Mouse (Mus musculus): ENCODE results near the gene Eps15l1. TPM values are rescaled to one million over a fixed set of nuclear protein-coding genes. Genes with fewer than 3 reads are reported as not detected.

The Eps15l1 gene
- polyA plus RNA-seq, 1 experiment from 2014 or later: 20.7 TPM

DNA sequence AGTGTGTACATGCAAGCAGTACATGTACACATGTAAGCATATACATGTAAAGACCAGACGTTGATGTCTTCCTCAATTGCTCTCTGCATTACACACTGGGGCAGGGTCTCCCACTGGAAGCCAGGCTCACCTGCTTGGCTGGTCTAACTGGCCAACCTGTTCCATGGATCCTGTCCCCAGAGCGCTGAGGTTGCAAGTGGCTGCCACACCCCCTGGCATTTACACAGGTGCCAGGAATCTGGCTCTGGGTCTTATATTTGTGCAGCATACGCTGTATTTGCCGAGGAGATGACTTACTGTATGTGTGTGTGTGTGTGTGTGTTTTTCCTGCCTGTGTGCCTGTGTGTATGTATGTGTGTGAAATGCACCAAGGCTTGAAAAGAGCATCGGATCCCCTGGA lies 114.3 kb downstream of the Eps15l1 start:
- ATAC-seq (ENCODE audit: low FRiP score, low TSS enrichment) (peak; percentile 43; the same call in 1 of the 2 replicates), DNase-seq (ENCODE audit: low spot score) (peak; percentile 60)
- H3K4me2 ChIP-seq (replicated peaks; ENCODE audit: low read depth): no peak overlapping the region
- no peaks in the 10 kb centered on the region for H3K9me3 ChIP-seq (ENCODE audit: control insufficient read depth, low read length)
- WGBS: 57% methylated on average over 5 of the region's 5 CpGs
- TF ChIP-seq CTCF (IDR thresholded peaks at IDR 0.05; ENCODE audit: low read depth) (no peak), EP300 (optimal IDR thresholded peaks at IDR 0.05) (no peak)
- no peaks in the 10 kb centered on the region for H3K27me3 ChIP-seq (ENCODE audit: control insufficient read depth, insufficient read depth, low read length)
- no peak overlapping the region for H3K27ac ChIP-seq (replicated peaks)
- no peak overlapping the region for H3K9ac ChIP-seq (ENCODE audit: low read length)
- H3K4me3 ChIP-seq (ENCODE audit: low read depth, low read length): no peak overlapping the region
- H3K4me1 ChIP-seq (replicated peaks; ENCODE audit: control insufficient read depth, insufficient read depth): no peaks in the 10 kb centered on the region; the same call in 1 of the 2 replicates
- no peaks in the 10 kb centered on the region for H3K36me3 ChIP-seq (ENCODE audit: control insufficient read depth, insufficient read depth, low read length)

DNA sequence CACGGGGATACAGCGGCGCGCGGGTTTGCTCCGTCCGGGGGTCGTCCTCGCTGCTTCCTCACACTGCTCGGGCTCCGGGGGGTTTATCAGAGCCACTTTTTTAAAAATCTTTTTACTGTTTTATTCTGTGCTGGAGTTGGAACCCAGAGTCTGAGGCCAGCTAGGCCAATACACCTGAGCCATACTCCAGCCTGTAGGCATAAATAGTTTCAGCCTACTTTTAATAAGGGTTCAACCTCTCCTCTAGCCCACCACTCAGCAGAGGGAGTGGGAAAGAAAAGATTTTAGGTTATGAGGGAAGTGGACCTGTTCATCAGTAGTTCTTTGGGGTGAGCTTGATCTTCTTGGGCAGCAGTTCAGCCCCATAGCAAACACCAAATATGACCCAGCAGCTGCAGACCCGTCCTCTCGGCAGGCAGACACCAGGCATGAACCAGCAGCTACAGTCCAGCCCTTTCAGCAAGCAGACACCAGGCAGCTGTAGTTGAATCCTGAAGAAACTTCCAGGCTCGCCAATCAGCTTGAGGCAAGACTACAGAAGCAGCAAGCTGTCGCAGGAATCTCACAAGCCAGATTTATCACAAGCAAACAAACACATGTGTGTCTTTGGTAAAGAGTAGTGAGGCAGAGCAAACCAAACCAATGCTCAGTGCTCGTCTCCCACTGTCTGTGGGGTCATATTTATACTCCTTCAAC lies 115.9 kb downstream of the Eps15l1 start, which contains the start of gene Gm10282:
Gm10282 (minus strand) TSS at position 51 of the 696 bp plus-strand sequence.
- no peak within 1 kb of the TSS for H3K4me2 ChIP-seq (replicated peaks; ENCODE audit: low read depth)
- no peaks in the 10 kb centered on the region for H3K4me1 ChIP-seq (replicated peaks; ENCODE audit: control insufficient read depth, insufficient read depth)
- no peaks in the 10 kb centered on the region for H3K27me3 ChIP-seq (ENCODE audit: control insufficient read depth, insufficient read depth, low read length)
- no peaks in the 10 kb centered on the region for H3K36me3 ChIP-seq (ENCODE audit: control insufficient read depth, insufficient read depth, low read length)
- no peak for TF ChIP-seq CTCF (IDR thresholded peaks at IDR 0.05; ENCODE audit: low read depth)
- no peak for TF ChIP-seq EP300 (optimal IDR thresholded peaks at IDR 0.05)
- no peak for ATAC-seq (ENCODE audit: low FRiP score, low TSS enrichment)
- DNase-seq (ENCODE audit: low spot score): no peak
- H3K27ac ChIP-seq (replicated peaks): no peak within 1 kb of the TSS
- no peak within 1 kb of the TSS for H3K4me3 ChIP-seq (ENCODE audit: low read depth, low read length)
- WGBS: 69% methylated on average over 10 of the region's 16 CpGs
- no peak within 1 kb of the TSS for H3K9ac ChIP-seq (ENCODE audit: low read length)
- H3K9me3 ChIP-seq (ENCODE audit: control insufficient read depth, low read length): no peaks in the 10 kb centered on the region

DNA sequence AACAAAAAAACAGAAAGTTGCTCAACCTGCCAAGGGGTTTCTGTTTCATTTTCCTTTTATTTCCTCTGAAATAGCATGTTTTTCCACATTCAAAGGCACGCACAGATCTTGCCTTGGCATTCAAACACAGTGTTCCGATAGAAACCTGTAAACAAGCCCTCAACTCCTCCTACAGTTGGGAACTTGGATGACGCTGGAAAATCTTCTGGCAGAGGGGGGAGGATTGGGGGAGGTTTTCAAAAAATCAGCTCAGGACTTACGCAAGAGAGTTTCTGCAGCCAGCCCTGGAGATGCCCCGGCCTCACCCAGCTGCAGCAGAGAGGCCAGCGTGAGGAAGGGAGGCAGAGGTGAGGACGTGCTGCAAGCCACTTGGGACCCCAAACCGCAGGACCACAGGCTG lies 117.6 kb downstream of the Eps15l1 start:
- DNase-seq (ENCODE audit: low spot score) (peak; percentile 50), ATAC-seq (ENCODE audit: low FRiP score, low TSS enrichment) (peak; percentile 81)
- WGBS: 23% methylated on average over 8 of the region's 8 CpGs
- Histone ChIP-seq H3K4me1 (replicated peaks; ENCODE audit: control insufficient read depth, insufficient read depth) (no peaks in the 10 kb centered on the region), H3K4me3 (ENCODE audit: low read depth, low read length) (no peak overlapping the region), H3K27me3 (ENCODE audit: control insufficient read depth, insufficient read depth, low read length) (no peaks in the 10 kb centered on the region), H3K4me2 (replicated peaks; ENCODE audit: low read depth) (no peak overlapping the region), H3K9me3 (ENCODE audit: control insufficient read depth, low read length) (no peaks in the 10 kb centered on the region), H3K27ac (replicated peaks) (0 out of 2 replicates have a peak overlapping the region, but pooled peaks have one; percentile 46), H3K36me3 (ENCODE audit: control insufficient read depth, insufficient read depth, low read length) (no peaks in the 10 kb centered on the region), H3K9ac (ENCODE audit: low read length) (no peak overlapping the region)
- peak; percentile 75 for TF ChIP-seq EP300 (optimal IDR thresholded peaks at IDR 0.05)
- TF ChIP-seq CTCF (IDR thresholded peaks at IDR 0.05; ENCODE audit: low read depth): no peak; the same call in 1 of the 2 replicates

DNA sequence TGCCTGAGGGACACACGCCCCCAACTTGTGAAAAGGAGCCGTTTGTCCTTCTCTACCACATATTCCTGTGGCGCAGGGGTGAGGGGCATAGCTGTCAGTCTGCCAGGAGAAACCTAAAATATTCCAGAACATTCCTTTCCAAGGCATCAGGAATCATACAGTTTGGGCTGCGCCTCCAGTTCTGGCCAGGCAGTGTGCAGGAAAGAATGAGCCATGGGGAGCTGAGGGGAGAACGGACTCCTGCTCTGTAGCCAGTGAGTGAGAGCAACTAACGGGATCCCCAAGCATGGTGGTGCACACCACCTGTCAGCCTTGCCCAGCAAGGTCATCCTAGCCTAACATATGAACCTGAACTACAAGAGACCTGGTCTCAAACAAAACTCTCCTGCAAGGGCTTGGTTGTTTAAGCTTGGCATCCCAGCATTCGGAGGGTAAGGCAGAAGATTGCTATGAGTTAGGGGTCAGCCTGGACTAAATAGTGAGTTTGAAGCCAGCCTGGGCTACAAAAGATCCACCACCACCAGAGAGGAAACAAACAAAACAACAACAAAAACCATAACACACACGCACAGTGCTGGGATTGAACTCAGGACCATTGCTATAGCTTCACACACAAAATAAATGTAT lies 118.2 kb downstream of the Eps15l1 start:
- H3K4me3 ChIP-seq (ENCODE audit: low read depth, low read length): no peak overlapping the region
- no peaks in the 10 kb centered on the region for H3K27me3 ChIP-seq (ENCODE audit: control insufficient read depth, insufficient read depth, low read length)
- DNase-seq (ENCODE audit: low spot score) (no peak), ATAC-seq (ENCODE audit: low FRiP score, low TSS enrichment) (peak; percentile 51; the same call in 1 of the 2 replicates)
- H3K36me3 ChIP-seq (ENCODE audit: control insufficient read depth, insufficient read depth, low read length): no peaks in the 10 kb centered on the region
- H3K4me1 ChIP-seq (replicated peaks; ENCODE audit: control insufficient read depth, insufficient read depth): no peaks in the 10 kb centered on the region
- TF ChIP-seq CTCF (IDR thresholded peaks at IDR 0.05; ENCODE audit: low read depth): no peak
- no peak for TF ChIP-seq EP300 (optimal IDR thresholded peaks at IDR 0.05)
- no peaks in the 10 kb centered on the region for H3K9me3 ChIP-seq (ENCODE audit: control insufficient read depth, low read length)
- WGBS: 44% methylated on average over 8 of the region's 8 CpGs
- H3K27ac ChIP-seq (replicated peaks): peak overlapping the region; percentile 85
- H3K9ac ChIP-seq (ENCODE audit: low read length): no peak overlapping the region
- H3K4me2 ChIP-seq (replicated peaks; ENCODE audit: low read depth): no peak overlapping the region

DNA sequence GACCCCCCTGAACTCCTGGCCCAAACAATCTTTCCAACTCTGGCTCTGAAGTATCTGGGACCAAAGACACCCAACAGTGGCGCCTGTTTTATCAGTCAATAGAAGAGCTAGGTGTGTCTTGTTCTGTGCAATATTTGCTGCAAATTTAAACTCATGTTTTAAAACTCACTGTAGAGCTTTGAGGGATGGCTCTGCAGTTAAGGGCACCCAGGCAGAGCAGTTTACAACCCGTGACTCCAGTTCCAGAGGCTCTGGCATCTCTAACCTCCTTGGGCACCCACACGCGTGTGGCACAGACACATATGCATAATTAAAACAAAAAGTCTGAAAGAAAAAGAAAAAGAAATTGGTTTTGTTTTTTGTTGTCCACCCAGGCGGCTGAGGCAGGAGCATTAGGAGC lies 119.8 kb downstream of the Eps15l1 start:
- no peak for TF ChIP-seq CTCF (IDR thresholded peaks at IDR 0.05; ENCODE audit: low read depth)
- no peak for TF ChIP-seq EP300 (optimal IDR thresholded peaks at IDR 0.05)
- no peak overlapping the region for H3K4me2 ChIP-seq (replicated peaks; ENCODE audit: low read depth)
- no peaks in the 10 kb centered on the region for H3K4me1 ChIP-seq (replicated peaks; ENCODE audit: control insufficient read depth, insufficient read depth)
- H3K27ac ChIP-seq (replicated peaks): no peak overlapping the region
- H3K27me3 ChIP-seq (ENCODE audit: control insufficient read depth, insufficient read depth, low read length): no peaks in the 10 kb centered on the region
- no peak overlapping the region for H3K9ac ChIP-seq (ENCODE audit: low read length)
- 80% methylated on average over 5 of the region's 5 CpGs for WGBS
- no peak for DNase-seq (ENCODE audit: low spot score)
- H3K9me3 ChIP-seq (ENCODE audit: control insufficient read depth, low read length): no peaks in the 10 kb centered on the region
- ATAC-seq (ENCODE audit: low FRiP score, low TSS enrichment): no peak
- no peak overlapping the region for H3K4me3 ChIP-seq (ENCODE audit: low read depth, low read length)
- no peaks in the 10 kb centered on the region for H3K36me3 ChIP-seq (ENCODE audit: control insufficient read depth, insufficient read depth, low read length)
